Mouse (Mus musculus): ENCODE measurements around the gene Ppp1r16b. TPM values are rescaled to one million over a fixed set of nuclear protein-coding genes. Genes with fewer than 3 reads are reported as not detected.

Gene Ppp1r16b
- polyA plus RNA-seq, 1 experiment from 2014 or later: 4.0 TPM

- DNase-seq (ENCODE audit: low spot score) (no peak), ATAC-seq (ENCODE audit: insufficient read depth, low FRiP score, low TSS enrichment) (no peak)
- H3K4me3 ChIP-seq (ENCODE audit: low read depth, low read length): no peak overlapping the region
- no peak overlapping the region for H3K4me2 ChIP-seq (ENCODE audit: low read depth)
- 87% methylated on average over 6 of the region's 6 CpGs for WGBS
- H3K27ac ChIP-seq (ENCODE audit: low read depth, low read length): no peak overlapping the region
- H3K9me3 ChIP-seq (ENCODE audit: control insufficient read depth, low read length): no peaks in the 10 kb centered on the region
- no peaks in the 10 kb centered on the region for H3K36me3 ChIP-seq (ENCODE audit: control insufficient read depth, insufficient read depth, low read length)
- H3K4me1 ChIP-seq (ENCODE audit: control insufficient read depth, insufficient read depth, low read length): no peaks in the 10 kb centered on the region
- no peaks in the 10 kb centered on the region for H3K27me3 ChIP-seq (ENCODE audit: control insufficient read depth, insufficient read depth, low read length)
- no peak overlapping the region for H3K9ac ChIP-seq (ENCODE audit: low read length)
Measured at GRCm38 (mm10) chr2:158681714-158682113, 16.5 kb downstream of the Ppp1r16b start.

- ATAC-seq (ENCODE audit: insufficient read depth, low FRiP score, low TSS enrichment): no peak
- Histone ChIP-seq H3K9me3 (ENCODE audit: control insufficient read depth, low read length) (no peaks in the 10 kb centered on the region), H3K4me1 (ENCODE audit: control insufficient read depth, insufficient read depth, low read length) (no peaks in the 10 kb centered on the region), H3K27ac (ENCODE audit: low read depth, low read length) (no peak overlapping the region), H3K9ac (ENCODE audit: low read length) (no peak overlapping the region), H3K4me3 (ENCODE audit: low read depth, low read length) (no peak overlapping the region), H3K36me3 (ENCODE audit: control insufficient read depth, insufficient read depth, low read length) (no peaks in the 10 kb centered on the region), H3K27me3 (ENCODE audit: control insufficient read depth, insufficient read depth, low read length) (no peaks in the 10 kb centered on the region), H3K4me2 (ENCODE audit: low read depth) (no peak overlapping the region)
- DNase-seq (ENCODE audit: low spot score): no peak
- 61% methylated on average over 11 of the region's 11 CpGs for WGBS
Measured at GRCm38 (mm10) chr2:158682344-158683037, 17.3 kb downstream of the Ppp1r16b start.

- H3K9me3 ChIP-seq (ENCODE audit: control insufficient read depth, low read length): no peaks in the 10 kb centered on the region
- no peak for DNase-seq (ENCODE audit: low spot score)
- no peaks in the 10 kb centered on the region for H3K36me3 ChIP-seq (ENCODE audit: control insufficient read depth, insufficient read depth, low read length)
- WGBS: 21% methylated on average over 4 of the region's 4 CpGs
- H3K4me2 ChIP-seq (ENCODE audit: low read depth): no peak overlapping the region
- H3K4me3 ChIP-seq (ENCODE audit: low read depth, low read length): no peak overlapping the region
- ATAC-seq (ENCODE audit: insufficient read depth, low FRiP score, low TSS enrichment): no peak
- H3K9ac ChIP-seq (ENCODE audit: low read length): no peak overlapping the region; the same call in 1 of the 2 replicates
- no peaks in the 10 kb centered on the region for H3K4me1 ChIP-seq (ENCODE audit: control insufficient read depth, insufficient read depth, low read length)
- no peak overlapping the region for H3K27ac ChIP-seq (ENCODE audit: low read depth, low read length)
- no peaks in the 10 kb centered on the region for H3K27me3 ChIP-seq (ENCODE audit: control insufficient read depth, insufficient read depth, low read length)
Measured at GRCm38 (mm10) chr2:158683038-158683413, 17.8 kb downstream of the Ppp1r16b start.

- DNase-seq (ENCODE audit: low spot score) (no peak), ATAC-seq (ENCODE audit: insufficient read depth, low FRiP score, low TSS enrichment) (no peak)
- Histone ChIP-seq H3K36me3 (ENCODE audit: control insufficient read depth, insufficient read depth, low read length) (no peaks in the 10 kb centered on the region), H3K4me3 (ENCODE audit: low read depth, low read length) (no peak overlapping the region), H3K9ac (ENCODE audit: low read length) (no peak overlapping the region), H3K4me2 (ENCODE audit: low read depth) (no peak overlapping the region), H3K9me3 (ENCODE audit: control insufficient read depth, low read length) (no peaks in the 10 kb centered on the region), H3K27me3 (ENCODE audit: control insufficient read depth, insufficient read depth, low read length) (no peaks in the 10 kb centered on the region), H3K4me1 (ENCODE audit: control insufficient read depth, insufficient read depth, low read length) (no peaks in the 10 kb centered on the region), H3K27ac (ENCODE audit: low read depth, low read length) (no peak overlapping the region)
- 59% methylated on average over 9 of the region's 9 CpGs for WGBS
Measured at GRCm38 (mm10) chr2:158684247-158684843, 19.1 kb downstream of the Ppp1r16b start.

GRCm38 (mm10) chr2:158684910-158685309, 19.7 kb downstream of the Ppp1r16b start:
- Histone ChIP-seq H3K9ac (ENCODE audit: low read length) (no peak overlapping the region), H3K9me3 (ENCODE audit: control insufficient read depth, low read length) (no peaks in the 10 kb centered on the region), H3K4me2 (ENCODE audit: low read depth) (no peak overlapping the region), H3K27me3 (ENCODE audit: control insufficient read depth, insufficient read depth, low read length) (no peaks in the 10 kb centered on the region), H3K4me1 (ENCODE audit: control insufficient read depth, insufficient read depth, low read length) (no peaks in the 10 kb centered on the region), H3K4me3 (ENCODE audit: low read depth, low read length) (no peak overlapping the region), H3K36me3 (ENCODE audit: control insufficient read depth, insufficient read depth, low read length) (no peaks in the 10 kb centered on the region), H3K27ac (ENCODE audit: low read depth, low read length) (no peak overlapping the region)
- DNase-seq (ENCODE audit: low spot score) (no peak), ATAC-seq (ENCODE audit: insufficient read depth, low FRiP score, low TSS enrichment) (no peak)
- WGBS: 88% methylated on average over 3 of the region's 3 CpGs

GRCm38 (mm10) chr2:158686394-158686793, 21.2 kb downstream of the Ppp1r16b start:
- Histone ChIP-seq H3K36me3 (ENCODE audit: control insufficient read depth, insufficient read depth, low read length) (no peaks in the 10 kb centered on the region), H3K4me2 (ENCODE audit: low read depth) (no peak overlapping the region), H3K9me3 (ENCODE audit: control insufficient read depth, low read length) (no peaks in the 10 kb centered on the region), H3K27ac (ENCODE audit: low read depth, low read length) (no peak overlapping the region), H3K9ac (ENCODE audit: low read length) (no peak overlapping the region), H3K27me3 (ENCODE audit: control insufficient read depth, insufficient read depth, low read length) (no peaks in the 10 kb centered on the region), H3K4me1 (ENCODE audit: control insufficient read depth, insufficient read depth, low read length) (no peaks in the 10 kb centered on the region), H3K4me3 (ENCODE audit: low read depth, low read length) (no peak overlapping the region)
- no peak for ATAC-seq (ENCODE audit: insufficient read depth, low FRiP score, low TSS enrichment)
- 43% methylated on average over 2 of the region's 2 CpGs for WGBS
- DNase-seq (ENCODE audit: low spot score): no peak

- H3K27me3 ChIP-seq (ENCODE audit: control insufficient read depth, insufficient read depth, low read length): no peaks in the 10 kb centered on the region
- no peak overlapping the region for H3K9ac ChIP-seq (ENCODE audit: low read length)
- H3K9me3 ChIP-seq (ENCODE audit: control insufficient read depth, low read length): no peaks in the 10 kb centered on the region
- H3K4me3 ChIP-seq (ENCODE audit: low read depth, low read length): no peak overlapping the region
- no peaks in the 10 kb centered on the region for H3K4me1 ChIP-seq (ENCODE audit: control insufficient read depth, insufficient read depth, low read length)
- 70% methylated on average over 25 of the region's 25 CpGs for WGBS
- DNase-seq (ENCODE audit: low spot score): no peak
- no peak for ATAC-seq (ENCODE audit: insufficient read depth, low FRiP score, low TSS enrichment)
- H3K36me3 ChIP-seq (ENCODE audit: control insufficient read depth, insufficient read depth, low read length): no peaks in the 10 kb centered on the region
- no peak overlapping the region for H3K4me2 ChIP-seq (ENCODE audit: low read depth)
- H3K27ac ChIP-seq (ENCODE audit: low read depth, low read length): no peak overlapping the region
Measured at GRCm38 (mm10) chr2:158687804-158688241, 22.6 kb downstream of the Ppp1r16b start.

GRCm38 (mm10) chr2:158689060-158689459, 23.9 kb downstream of the Ppp1r16b start:
- H3K4me1 ChIP-seq (ENCODE audit: control insufficient read depth, insufficient read depth, low read length): no peaks in the 10 kb centered on the region
- no peak overlapping the region for H3K9ac ChIP-seq (ENCODE audit: low read length)
- WGBS: 86% methylated on average over 5 of the region's 5 CpGs
- no peak for ATAC-seq (ENCODE audit: insufficient read depth, low FRiP score, low TSS enrichment)
- no peak overlapping the region for H3K4me3 ChIP-seq (ENCODE audit: low read depth, low read length)
- H3K9me3 ChIP-seq (ENCODE audit: control insufficient read depth, low read length): no peaks in the 10 kb centered on the region
- H3K36me3 ChIP-seq (ENCODE audit: control insufficient read depth, insufficient read depth, low read length): no peaks in the 10 kb centered on the region
- H3K4me2 ChIP-seq (ENCODE audit: low read depth): no peak overlapping the region
- DNase-seq (ENCODE audit: low spot score): no peak
- no peak overlapping the region for H3K27ac ChIP-seq (ENCODE audit: low read depth, low read length)
- no peaks in the 10 kb centered on the region for H3K27me3 ChIP-seq (ENCODE audit: control insufficient read depth, insufficient read depth, low read length)

- Histone ChIP-seq H3K4me3 (ENCODE audit: low read depth, low read length) (no peak overlapping the region), H3K9ac (ENCODE audit: low read length) (no peak overlapping the region), H3K36me3 (ENCODE audit: control insufficient read depth, insufficient read depth, low read length) (no peaks in the 10 kb centered on the region), H3K4me1 (ENCODE audit: control insufficient read depth, insufficient read depth, low read length) (no peaks in the 10 kb centered on the region), H3K4me2 (ENCODE audit: low read depth) (no peak overlapping the region), H3K27me3 (ENCODE audit: control insufficient read depth, insufficient read depth, low read length) (no peaks in the 10 kb centered on the region), H3K27ac (ENCODE audit: low read depth, low read length) (no peak overlapping the region), H3K9me3 (ENCODE audit: control insufficient read depth, low read length) (no peaks in the 10 kb centered on the region)
- ATAC-seq (ENCODE audit: insufficient read depth, low FRiP score, low TSS enrichment) (no peak), DNase-seq (ENCODE audit: low spot score) (no peak)
- WGBS: 54% methylated on average over 7 of the region's 7 CpGs
Measured at GRCm38 (mm10) chr2:158689640-158690039, 24.4 kb downstream of the Ppp1r16b start.

All from neural tube, embryonic 11.5 days (tissue).